Mouse (Mus musculus): Measurements from ENCODE around the gene Vwa8.

The Vwa8 gene

GRCm38 (mm10) chr14:79177754-79178153 lies 328.9 kb downstream of the Vwa8 start:
- no peak for DNase-seq (ENCODE audit: low read depth, low spot score)

- DNase-seq (ENCODE audit: low read depth, low spot score): no peak
Measured at GRCm38 (mm10) chr14:79178247-79178646, 329.4 kb downstream of the Vwa8 start.

GRCm38 (mm10) chr14:79180078-79180730 lies 331.4 kb downstream of the Vwa8 start:
- no peak for DNase-seq (ENCODE audit: low read depth, low spot score)

GRCm38 (mm10) chr14:79181748-79182147 lies 332.9 kb downstream of the Vwa8 start:
- no peak for DNase-seq (ENCODE audit: low read depth, low spot score)

- no peak for DNase-seq (ENCODE audit: low read depth, low spot score)
Measured at GRCm38 (mm10) chr14:79182801-79183200, 333.9 kb downstream of the Vwa8 start.

- no peak for DNase-seq (ENCODE audit: low read depth, low spot score)
Measured at GRCm38 (mm10) chr14:79183261-79183660, 334.4 kb downstream of the Vwa8 start.

- no peak for DNase-seq (ENCODE audit: low read depth, low spot score)
Measured at GRCm38 (mm10) chr14:79184071-79184470, 335.2 kb downstream of the Vwa8 start.

- DNase-seq (ENCODE audit: low read depth, low spot score): no peak
Measured at GRCm38 (mm10) chr14:79185018-79185685, 336.3 kb downstream of the Vwa8 start.

- no peak for DNase-seq (ENCODE audit: low read depth, low spot score)
Measured at GRCm38 (mm10) chr14:79186976-79187375, 338.1 kb downstream of the Vwa8 start.

- DNase-seq (ENCODE audit: low read depth, low spot score): no peak
Measured at GRCm38 (mm10) chr14:79196711-79197110, 347.9 kb downstream of the Vwa8 start.

GRCm38 (mm10) chr14:79198066-79198465 lies 349.2 kb downstream of the Vwa8 start:
- no peak for DNase-seq (ENCODE audit: low read depth, low spot score)

- no peak for DNase-seq (ENCODE audit: low read depth, low spot score)
Measured at GRCm38 (mm10) chr14:79200133-79200891, 351.5 kb downstream of the Vwa8 start.

- DNase-seq (ENCODE audit: low read depth, low spot score): no peak
Measured at GRCm38 (mm10) chr14:79200892-79201285, 352.0 kb downstream of the Vwa8 start.

GRCm38 (mm10) chr14:79202722-79203362 lies 354.0 kb downstream of the Vwa8 start:
- DNase-seq (ENCODE audit: low read depth, low spot score): no peak

- DNase-seq (ENCODE audit: low read depth, low spot score): no peak
Measured at GRCm38 (mm10) chr14:79203496-79204158, 354.8 kb downstream of the Vwa8 start.

GRCm38 (mm10) chr14:79204866-79205265 lies 356.0 kb downstream of the Vwa8 start:
- DNase-seq (ENCODE audit: low read depth, low spot score): no peak

GRCm38 (mm10) chr14:79206210-79206609 lies 357.4 kb downstream of the Vwa8 start:
- DNase-seq (ENCODE audit: low read depth, low spot score): no peak

- DNase-seq (ENCODE audit: low read depth, low spot score): no peak
Measured at GRCm38 (mm10) chr14:79208468-79208867, 359.6 kb downstream of the Vwa8 start.

GRCm38 (mm10) chr14:79209813-79210212 lies 361.0 kb downstream of the Vwa8 start:
- no peak for DNase-seq (ENCODE audit: low read depth, low spot score)

GRCm38 (mm10) chr14:79212380-79212991 lies 363.6 kb downstream of the Vwa8 start:
- no peak for DNase-seq (ENCODE audit: low read depth, low spot score)

GRCm38 (mm10) chr14:79214129-79214528 lies 365.3 kb downstream of the Vwa8 start:
- DNase-seq (ENCODE audit: low read depth, low spot score): no peak
